Mouse (Mus musculus) heart, adult 8-10 months (tissue): ENCODE measurements around the gene Il12a. TPM values are rescaled to one million over a fixed set of nuclear protein-coding genes. Genes with fewer than 3 reads are reported as not detected.

ENCODE experiments used
- DNase-seq: peaks from one replicate; pipeline ENCODE4 v3.0.0; 2022; ENCODE audit warnings: low spot score
- total RNA-seq, 4 experiments: library from RNA; stranded (reverse); gene quantifications; 2 replicates each; pipeline ENCODE4 v1.2.4; 2022

The Il12a gene
- total RNA-seq: under 1 TPM in 3 of 4 experiments, not detected in 1; 0.22 to 0.78 (median 0.22) TPM

DNA sequence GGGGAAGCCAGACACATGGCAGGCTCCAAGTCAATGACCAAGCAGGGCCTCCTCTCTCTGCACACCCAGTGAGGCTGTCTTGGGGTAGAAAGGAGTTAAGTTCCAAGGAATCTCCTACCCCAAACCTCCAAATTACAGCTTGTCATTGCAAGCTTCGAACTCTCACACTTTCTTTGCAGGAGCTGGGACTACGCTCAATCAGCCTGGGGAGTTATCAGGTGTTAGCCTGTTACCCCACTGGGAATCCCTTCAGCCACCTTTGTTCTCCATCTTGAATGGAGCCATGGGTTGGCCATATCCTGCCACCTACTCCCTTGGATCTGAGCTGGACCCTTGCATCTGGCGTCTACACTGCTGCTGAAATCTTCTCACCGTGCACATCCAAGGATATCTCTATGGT lies at the start of gene Il12a:
Il12a (plus strand) TSS at position 301 of the 400 bp plus-strand sequence.
- no peak for DNase-seq

DNA sequence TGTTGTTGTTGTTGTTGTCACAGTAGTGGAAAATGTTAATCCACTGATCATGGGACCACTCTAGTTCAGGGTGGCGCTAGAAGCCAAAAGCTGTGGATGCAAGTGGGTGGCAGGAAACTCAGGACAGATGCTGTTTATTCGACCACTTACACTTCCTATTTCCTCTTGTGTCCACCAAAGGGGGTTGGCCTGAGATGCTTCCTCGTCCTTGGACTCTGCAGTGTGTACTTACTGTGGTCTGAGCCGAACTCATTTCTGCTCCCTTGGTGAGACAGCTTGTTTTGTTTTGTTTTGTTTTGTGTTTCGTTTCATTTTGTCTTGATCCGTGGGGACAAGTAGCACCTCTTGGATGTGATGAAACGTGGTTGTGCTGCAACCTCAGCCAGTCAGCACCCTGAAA lies 47.5 kb upstream of the Il12a start:
- no peak for DNase-seq

DNA sequence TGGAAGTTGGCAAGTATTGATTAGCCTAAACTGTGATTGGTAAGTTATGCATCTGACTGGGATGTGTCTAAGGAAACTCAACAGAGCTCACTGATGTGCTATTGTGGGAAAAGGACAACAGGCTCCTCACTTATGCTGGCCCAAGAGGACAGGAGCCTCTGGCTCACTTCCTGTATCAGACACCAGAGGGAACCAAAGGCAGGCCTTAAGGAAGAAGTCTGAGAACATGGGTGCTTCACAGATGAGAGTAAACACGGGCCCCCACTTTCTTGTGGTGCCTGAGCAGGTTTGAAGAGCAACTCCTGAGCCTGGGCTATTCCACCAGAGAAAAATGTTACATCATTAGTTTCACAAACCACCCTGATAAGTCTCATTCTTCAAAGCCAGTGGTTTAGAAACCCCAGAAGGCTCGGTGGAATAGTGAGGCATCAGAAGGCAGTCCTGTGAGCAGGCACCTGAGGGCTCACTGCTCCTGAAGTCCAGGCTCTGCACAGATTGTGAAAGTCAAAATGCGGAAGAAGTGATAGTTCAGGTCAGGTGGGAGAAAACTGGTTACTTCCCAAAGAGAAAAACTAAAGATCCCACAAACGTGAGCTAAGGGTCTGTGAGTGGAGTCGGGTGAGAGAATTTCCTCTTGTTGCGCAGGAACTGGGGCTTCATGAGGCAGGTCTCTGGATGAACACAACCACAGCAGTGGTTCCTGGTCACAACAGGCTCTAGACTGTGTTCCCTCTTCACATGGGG lies 43.9 kb upstream of the Il12a start:
- DNase-seq: peak; percentile 23

DNA sequence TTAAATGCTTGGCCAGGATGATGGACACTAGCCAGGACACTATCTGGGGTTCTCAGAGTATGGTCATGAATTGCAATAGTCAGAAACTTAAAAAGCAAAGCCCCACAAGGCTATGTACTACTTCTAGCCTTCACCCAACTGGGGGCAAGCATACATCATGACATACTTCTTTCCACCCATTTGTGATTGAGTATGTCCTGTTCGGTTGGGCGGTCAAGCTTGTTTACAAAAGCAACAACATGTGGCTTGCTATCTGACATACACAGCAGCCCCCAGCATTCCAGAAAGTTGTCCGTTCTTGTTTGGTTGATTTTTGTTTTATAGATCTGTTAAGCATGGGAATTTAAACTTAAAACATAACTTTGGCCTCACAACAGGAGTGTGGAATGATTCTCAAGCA lies 43.2 kb upstream of the Il12a start:
- no peak for DNase-seq

DNA sequence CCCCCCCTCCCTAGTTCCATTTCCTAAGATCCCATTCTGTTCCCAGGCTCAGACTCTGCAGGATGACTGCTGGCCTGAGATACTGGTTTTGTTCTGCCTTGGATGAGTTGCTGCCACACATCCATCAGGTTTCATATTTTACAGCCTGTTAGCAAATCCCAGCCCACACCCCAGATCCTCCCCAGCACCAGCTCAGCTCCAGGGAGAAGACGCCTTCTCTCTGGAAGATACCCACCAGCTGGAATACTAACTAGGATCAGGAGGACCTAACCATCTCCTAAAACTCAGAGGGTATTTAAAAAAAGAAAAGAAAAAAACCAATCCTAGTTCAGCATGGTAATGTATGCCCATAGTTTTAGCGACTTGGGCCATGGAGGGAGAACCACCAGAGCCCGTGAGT lies 40.2 kb upstream of the Il12a start:
- DNase-seq: no peak

DNA sequence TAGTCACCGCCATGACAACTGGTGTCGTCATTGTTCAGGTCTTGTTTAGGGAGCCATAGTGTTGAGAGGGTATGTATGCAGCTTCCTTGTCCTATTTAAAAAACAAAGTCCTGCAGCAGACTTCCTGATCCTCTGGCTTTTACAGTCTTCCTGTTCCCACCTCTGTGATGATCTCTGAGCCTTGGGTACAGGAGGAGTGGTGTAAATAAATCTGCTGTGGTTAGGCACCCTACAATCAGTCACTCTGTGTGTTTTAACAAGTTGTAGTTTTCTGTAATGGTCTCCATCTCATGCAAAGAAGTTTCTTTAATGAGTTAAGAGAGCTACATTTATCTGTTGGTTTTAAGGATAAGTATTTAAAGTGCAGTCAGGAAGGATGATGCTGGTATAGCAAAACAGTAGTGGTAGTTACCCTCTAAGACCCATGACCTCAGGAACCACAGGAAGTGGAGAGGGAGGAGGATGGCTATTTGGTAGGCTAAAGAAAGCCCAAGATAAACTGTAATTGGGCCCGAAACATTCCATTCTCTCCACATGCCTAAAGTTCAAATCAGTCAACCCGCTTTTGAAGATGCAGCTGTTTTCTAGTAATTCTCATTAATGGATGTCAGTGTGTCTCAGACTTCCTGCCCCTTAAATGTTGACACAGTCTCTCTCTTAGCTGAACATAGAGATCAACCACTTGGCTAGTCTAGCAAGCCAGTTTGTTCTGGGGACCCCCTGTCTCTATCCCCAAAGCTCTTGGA lies 33.7 kb upstream of the Il12a start:
- no peak for DNase-seq

DNA sequence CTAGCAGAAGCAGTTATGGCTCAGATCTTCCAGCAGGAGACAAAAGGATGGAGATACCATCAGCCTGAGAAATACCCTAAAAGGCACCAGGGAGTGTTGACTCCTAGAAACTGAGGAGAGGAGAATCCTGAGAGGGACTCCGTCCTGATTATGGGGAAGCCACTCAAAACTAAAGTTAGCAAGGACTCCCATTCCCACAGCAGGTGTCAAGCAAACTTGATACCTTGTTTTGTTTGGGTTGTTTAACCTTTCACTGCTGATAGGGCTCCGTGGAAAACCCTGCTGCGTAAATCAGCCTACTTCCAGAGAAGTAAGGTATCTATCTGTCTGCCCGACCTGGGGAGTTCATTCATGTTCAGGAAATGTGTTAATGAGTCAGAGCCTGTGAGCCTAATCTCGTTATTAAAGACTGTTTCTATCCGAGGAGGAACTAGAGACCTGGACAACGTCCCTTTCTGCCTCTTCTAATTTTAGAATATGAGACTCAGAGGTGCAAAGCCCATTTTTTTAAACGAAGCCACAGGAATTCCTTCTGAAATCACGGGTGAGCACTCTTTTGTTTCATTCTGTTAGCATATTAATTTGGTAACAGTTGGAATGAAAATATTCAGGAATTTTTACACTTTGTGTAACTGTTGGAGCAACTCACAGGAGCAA lies 32.7 kb upstream of the Il12a start:
- no peak for DNase-seq

DNA sequence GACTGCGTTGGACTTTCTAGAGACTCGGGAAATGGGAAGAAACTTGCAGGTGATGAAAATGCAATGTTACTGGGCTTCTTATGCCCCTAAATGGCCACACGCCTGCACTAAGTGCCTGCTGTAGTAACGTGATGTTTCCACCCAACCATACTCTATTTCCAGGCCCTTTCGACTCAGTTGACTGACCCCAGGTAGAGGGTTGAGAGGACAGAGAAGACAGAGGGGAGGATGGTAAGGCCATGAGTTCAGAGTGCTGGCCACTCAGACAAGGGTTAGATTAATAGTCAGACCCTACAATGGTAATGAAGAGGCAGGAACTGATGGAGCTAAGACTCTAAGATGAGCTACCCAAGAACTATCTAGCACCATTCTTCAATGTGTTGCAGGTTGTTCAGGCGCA lies 30.4 kb upstream of the Il12a start:
- no peak for DNase-seq

DNA sequence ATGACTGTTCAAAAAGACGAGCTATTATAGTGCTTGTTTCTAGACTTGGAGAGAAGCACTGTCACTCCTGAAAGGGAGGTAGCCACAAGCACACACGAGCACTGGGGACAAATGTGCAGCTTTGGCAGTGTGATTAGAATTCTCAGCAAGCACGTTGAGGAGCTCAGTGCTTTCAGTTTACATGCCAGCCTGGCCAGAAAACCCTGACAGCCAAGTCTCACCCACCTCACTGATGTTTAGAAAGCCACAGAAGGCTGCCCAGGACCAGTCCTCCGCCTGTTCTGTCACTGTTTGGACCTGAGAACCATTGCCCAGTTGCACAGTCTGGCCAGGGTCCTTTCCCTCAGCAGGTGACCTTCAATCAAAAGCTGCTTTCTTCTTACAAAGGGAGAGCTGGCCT lies 29.9 kb upstream of the Il12a start:
- DNase-seq: no peak

DNA sequence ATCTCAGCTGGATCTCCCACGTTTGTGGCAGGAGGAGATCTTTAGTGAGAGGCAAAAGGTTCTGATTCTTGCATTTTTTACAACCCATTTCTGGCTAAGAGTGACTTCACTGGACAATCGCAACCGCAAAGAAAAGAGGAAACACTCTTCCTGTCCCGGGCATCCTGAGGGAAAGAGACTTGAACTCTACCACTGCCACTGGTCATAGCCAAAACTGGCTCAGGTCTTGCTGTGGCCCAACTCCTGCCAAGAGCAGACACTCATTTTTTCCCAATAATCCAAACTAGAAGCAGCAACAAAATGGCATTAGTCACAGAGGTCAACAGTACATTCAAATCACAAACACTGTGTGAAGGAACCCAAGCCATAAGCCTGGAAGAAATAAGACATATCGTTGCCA lies 28.1 kb upstream of the Il12a start:
- no peak for DNase-seq

DNA sequence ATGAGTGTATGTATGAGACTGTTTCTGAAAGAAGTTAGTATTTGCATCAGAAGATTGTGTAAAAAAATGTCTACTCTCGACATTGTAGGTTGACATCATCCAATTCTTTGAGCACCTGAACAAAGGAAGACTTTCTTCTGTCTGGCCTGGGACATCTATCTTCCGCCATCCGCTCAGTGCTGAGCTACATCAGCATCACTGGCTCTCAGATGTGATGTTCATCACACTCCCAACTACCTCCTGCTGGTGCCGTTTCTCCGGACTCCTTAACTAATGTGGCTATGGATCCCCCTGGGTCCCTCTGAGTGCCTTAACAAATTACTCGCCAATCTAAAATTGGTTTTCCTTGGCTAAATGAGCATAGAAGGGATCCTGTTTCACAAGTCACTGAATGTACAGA lies 26.1 kb upstream of the Il12a start:
- DNase-seq: no peak

DNA sequence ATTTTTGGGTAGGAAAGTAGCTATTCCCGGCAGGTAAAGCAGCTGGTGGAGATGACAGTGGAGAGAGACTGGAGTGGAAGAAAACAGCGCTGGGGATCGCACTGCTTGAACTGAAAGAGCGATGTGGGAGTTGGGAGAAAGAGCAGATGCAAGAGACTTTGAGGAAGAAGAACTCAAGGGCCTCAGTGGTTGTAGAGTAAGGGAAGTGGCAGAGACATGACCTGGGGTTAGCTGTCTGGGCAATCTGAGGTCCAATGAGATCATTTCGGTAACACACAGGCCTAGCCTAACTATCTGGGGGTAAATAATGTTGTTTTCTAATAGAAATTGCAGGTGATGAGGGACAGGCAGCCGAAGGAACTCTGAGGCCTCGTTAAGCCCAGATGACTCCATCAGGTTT lies 24.1 kb upstream of the Il12a start:
- DNase-seq: no peak

DNA sequence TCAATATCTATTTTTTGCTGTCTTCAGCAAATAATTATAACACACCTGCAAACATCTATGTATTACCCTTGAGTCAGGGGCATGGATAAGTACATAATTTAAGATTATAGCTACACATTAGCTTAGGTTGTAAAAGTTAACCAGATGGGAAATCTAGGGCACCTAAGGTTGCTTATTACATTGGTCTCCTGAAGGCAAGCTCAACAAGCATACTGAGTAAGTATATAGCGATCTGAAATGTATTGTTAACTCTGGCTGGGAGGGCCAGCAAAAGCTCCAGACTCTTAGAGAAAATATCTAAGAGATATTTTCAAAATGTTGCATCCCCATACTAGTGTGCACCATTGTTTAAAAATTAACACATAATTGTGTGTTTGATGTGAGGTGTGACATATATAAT lies 22.6 kb upstream of the Il12a start:
- DNase-seq: no peak

DNA sequence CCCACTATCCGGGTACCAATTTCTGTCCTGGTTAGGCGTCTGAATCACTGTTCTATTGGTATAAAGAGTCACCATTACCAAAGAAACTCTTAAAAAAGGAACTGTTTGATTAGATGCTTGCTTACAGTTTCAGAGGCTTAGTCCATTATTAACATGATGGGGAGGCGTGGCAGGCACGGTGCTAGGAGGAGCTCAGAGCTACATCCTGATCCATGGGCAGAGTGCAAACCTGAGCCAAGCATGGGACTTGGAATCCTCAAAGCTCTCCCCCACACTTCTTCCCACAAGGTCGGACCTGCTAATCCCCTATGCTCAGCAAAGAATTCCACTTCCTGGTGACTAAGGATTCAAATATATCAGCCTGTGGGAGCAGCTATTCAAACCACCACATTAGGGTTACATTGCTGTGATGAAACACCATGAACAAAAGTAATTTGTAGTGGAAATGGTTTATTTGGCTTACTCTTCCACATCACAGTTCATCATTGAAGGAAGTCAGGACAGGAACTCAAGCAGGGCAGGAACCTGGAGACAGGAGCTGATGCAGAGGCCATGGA lies 20.9 kb upstream of the Il12a start:
- DNase-seq: no peak

DNA sequence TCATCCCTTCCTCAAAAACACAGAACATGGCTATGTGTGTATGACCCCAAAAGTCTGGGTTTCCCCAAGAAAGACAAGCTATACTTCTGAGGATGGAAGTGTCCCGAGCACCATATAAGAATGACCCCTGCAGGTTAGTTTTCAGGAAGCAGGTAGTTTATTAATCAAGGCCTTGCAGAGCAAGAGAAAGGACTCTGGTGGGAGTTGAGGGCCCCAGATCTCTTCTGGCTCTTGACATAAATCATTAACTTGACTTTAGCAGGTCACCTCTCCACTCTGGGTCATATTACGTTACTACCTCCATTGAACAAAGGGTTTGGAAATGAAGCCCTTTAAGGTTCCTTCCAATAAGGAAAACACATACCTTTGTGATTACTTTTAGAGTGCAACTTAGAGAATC lies 15.7 kb upstream of the Il12a start:
- no peak for DNase-seq

DNA sequence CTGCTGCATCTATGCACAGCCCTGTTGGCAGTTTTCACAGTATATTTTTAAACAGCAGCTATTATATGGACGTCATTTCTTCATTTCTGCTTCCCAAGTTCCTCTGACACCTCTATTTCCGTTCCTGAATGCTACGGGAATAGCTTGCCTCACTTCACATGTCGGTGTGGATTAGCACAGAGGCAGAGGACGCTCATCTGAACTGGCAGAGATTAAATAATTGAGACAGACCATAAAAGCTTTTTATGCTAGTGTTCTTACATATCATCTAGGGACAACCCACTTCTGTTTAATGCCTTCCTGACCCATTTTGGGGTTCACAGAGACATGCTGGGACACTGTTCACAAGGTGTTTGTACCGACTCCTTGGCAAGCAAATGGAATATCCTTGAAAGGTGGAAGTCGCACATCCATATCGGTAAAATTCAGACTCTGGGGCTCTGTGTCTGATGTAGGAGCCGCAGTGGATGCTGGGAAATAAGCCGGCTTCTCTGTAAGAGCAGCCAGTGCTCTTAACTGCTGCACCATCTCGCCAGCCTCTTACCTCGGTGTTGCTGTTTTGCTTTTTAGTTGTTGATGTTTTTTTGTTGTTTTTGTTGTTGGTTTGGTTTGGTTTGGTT lies 15.1 kb upstream of the Il12a start:
- DNase-seq: no peak

DNA sequence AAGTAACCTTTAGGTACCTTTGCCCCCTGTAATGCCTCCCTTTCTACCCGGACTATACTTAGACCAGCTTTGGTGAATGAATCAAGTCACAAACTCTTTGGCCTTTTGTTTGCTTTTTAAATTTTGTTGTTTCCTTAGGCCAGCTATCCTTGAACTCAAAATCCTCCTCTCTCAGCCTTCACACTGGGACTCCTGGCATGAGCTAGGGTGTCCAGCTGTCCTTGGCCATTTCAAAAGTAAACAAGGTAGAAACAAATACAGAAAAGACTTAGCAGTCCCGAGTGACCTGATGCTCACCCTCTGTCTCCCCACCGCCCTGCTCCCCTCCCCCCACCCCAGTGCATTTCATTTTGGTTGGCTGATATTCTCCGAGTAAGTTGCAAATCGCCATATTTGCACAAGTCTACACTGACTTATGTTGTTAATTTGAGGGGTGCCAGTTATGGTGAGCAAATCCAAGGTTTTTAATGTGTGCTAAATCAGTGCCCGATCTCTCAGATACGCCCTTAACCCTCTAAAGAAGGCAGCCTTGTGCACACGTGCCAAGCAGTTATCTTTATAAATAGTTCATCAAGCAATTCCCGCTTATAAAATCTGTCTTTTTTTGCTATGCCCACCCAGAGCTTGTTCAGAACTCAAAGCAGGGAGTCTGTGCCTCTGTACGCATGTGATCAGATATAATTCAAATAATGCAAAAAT lies 14.3 kb upstream of the Il12a start:
- DNase-seq: no peak

DNA sequence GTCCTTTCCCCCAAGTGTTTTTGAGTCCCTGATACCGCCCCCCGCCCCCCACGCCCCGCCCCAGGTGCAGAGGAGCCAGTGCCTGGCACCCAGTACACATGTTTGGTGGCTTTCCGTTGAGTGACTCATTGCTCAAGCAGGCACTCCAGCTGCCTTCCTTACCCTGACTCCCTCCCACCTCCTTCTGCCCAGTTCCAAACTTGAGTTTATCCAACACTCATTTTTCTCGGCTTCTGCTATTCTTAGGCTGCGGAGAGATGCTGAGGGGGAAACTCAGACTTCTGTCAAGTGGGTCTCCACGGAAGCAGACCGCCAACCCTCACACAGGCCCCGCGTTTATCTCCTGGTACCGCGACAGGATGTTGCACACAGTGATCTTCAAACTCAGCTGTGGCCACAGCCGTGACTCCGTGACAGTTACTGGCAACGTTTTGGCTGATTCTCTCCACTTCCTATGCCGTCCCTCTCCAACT lies 13.6 kb upstream of the Il12a start:
- DNase-seq: peak; percentile 35

DNA sequence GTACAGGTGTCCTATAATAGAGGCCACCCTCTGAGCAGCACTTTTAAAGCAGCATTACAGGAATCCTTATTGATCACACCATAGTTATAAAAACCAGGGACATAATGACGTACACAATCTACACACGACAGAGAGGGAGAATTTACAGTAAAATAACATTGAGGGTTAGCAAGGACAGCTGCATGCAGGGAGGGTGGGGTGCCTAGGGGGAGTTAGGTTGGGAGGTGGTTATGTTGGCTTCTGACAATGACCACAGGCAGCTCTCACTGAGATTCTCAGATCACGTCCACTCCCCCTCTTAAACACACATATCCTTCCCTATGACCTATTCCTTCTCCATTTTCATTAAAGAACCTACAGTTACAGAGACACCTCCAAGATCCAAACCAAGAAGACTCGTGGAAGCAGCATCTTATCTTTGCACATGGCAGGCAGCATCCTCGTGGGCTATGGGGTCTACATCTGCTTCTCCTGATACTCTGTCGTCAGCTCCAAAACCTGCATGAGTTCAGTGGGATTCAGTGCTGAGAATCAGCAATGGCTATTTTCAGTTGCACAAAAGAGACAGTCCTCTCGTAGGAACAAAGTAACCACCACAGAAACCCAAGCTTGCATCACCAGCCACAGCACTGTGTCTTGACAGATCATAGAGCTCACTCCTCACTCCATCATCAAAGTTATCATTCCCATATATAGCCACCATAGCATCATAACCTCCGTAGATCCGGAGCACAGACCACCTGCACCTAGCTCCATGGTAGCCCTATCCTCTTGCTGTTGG lies 11.4 kb upstream of the Il12a start:
- DNase-seq: no peak

DNA sequence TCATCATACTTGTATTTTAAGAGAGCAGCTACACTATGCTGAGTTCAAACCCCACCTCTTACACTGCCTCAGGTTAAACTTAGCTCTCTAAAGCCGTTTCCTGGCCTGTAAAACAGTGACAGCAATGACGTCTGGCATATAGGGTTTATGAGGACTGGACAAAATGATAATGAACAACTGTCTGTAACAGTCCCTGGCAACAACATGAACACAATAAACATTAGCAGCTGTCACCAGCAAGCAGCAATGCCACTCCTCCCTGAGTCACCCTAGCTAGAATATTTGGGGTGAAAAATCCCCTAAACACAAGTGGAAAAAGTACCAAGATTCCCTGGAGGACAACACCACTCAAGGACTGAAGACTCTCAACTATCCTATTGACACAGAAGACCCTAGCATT lies 6.9 kb upstream of the Il12a start:
- no peak for DNase-seq

DNA sequence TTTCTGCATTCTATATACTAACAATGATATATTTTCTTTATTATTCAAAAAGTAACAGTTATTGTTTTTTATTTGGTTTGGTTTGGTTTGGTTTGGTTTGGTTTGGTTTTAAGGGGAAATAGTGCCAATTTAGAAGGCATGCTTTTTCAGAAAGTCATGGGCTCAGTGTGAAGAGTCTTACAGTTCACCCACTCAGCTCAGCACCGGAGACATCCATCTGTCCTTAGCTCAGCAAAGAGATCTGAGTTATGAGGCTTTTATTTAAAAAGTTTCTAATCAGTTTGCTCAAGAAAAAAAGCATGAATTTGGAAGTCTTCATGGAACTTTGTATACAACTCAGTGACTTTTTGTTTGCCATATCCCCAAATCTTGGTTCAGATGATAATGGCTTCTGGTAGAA lies 6.2 kb upstream of the Il12a start:
- no peak for DNase-seq
